Mouse (Mus musculus) neural tube, embryonic 10.5 days (tissue): Measurements from ENCODE around the gene Thnsl2.

Experiments used
- DNase-seq: peaks from one replicate; pipeline ENCODE4 v3.0.0-alpha.2; 2017; ENCODE audit warnings: low spot score; ENCODE audit errors: extremely low spot score

Gene Thnsl2

GRCm38 (mm10) chr6:71133559-71133958, 10.7 kb downstream of the Thnsl2 start:
- no peak for DNase-seq

- no peak for DNase-seq
Observed at GRCm38 (mm10) chr6:71131038-71131437, 13.2 kb downstream of the Thnsl2 start.

- DNase-seq: no peak
Observed at GRCm38 (mm10) chr6:71130269-71130668, 14.0 kb downstream of the Thnsl2 start.

GRCm38 (mm10) chr6:71129071-71129470, 15.2 kb downstream of the Thnsl2 start:
- DNase-seq: no peak

GRCm38 (mm10) chr6:71126290-71126689, 17.9 kb downstream of the Thnsl2 start:
- DNase-seq: no peak

GRCm38 (mm10) chr6:71125043-71125893, 19.0 kb downstream of the Thnsl2 start:
- peak; percentile 82 for DNase-seq

GRCm38 (mm10) chr6:71119577-71120254, 24.5 kb downstream of the Thnsl2 start:
- DNase-seq: peak; percentile 13

- no peak for DNase-seq
Observed at GRCm38 (mm10) chr6:71111419-71112113, 32.7 kb downstream of the Thnsl2 start.

GRCm38 (mm10) chr6:71106170-71106945, 37.9 kb downstream of the Thnsl2 start:
- DNase-seq: no peak

- DNase-seq: no peak
Observed at GRCm38 (mm10) chr6:71096126-71096525, 48.1 kb downstream of the Thnsl2 start.

- DNase-seq: no peak
Observed at GRCm38 (mm10) chr6:71094693-71095092, 49.5 kb downstream of the Thnsl2 start.

GRCm38 (mm10) chr6:71093686-71094085, 50.6 kb downstream of the Thnsl2 start:
- DNase-seq: no peak

- no peak for DNase-seq
Observed at GRCm38 (mm10) chr6:71090475-71090874, 53.8 kb downstream of the Thnsl2 start.

GRCm38 (mm10) chr6:71089735-71090134, 54.5 kb downstream of the Thnsl2 start:
- DNase-seq: no peak

GRCm38 (mm10) chr6:71088992-71089391, 55.2 kb downstream of the Thnsl2 start:
- DNase-seq: no peak

- DNase-seq: no peak
Observed at GRCm38 (mm10) chr6:71083441-71083840, 60.8 kb downstream of the Thnsl2 start.

- DNase-seq: no peak
Observed at GRCm38 (mm10) chr6:71082084-71082483, 62.2 kb downstream of the Thnsl2 start.

GRCm38 (mm10) chr6:71081230-71081629, 63.0 kb downstream of the Thnsl2 start:
- no peak for DNase-seq
